Mouse (Mus musculus): Measurements from ENCODE around the gene Gaa. TPM values are rescaled to one million over a fixed set of nuclear protein-coding genes. Genes with fewer than 3 reads are reported as not detected.
"Not testable (repeated sequence)": the region's sequence is repeated elsewhere in the genome, so short reads cannot be mapped to it uniquely, and the experiment has no call there.

Gene Gaa
- polyA plus RNA-seq, 1 experiment from 2014 or later: 29.0 TPM

DNA sequence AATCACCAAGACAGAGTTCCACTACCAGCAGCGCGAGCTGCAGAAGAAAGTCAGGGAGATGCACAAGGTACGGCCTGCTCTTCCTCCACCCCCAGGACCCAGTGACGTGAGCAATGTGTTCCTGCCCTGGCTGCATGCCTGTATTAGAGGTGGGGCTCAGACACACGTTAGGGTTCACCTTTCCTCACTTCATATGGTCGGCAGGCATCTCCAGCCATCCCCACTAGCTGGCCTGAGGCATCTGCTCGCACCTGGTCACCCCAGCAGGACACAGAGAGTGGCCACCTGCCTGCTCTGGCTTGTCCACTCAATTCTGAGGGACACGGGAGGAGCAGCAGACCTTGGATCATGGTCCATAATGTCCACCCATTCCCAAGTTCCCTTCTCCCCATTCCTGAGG lies 7.7 kb upstream of the Gaa start:
- 90% methylated on average over 8 of the region's 8 CpGs for WGBS (ENCODE audit: insufficient replicate concordance)
- H3K4me1 ChIP-seq (ENCODE audit: insufficient read depth): peaks cover 2% of the 10 kb centered on the region; the same call in 1 of the 2 replicates
- no peak overlapping the region for H3K4me3 ChIP-seq (ENCODE audit: low read depth, low read length)
- no peaks in the 10 kb centered on the region for H3K36me3 ChIP-seq (replicated peaks; ENCODE audit: insufficient read depth, low read length)
- H3K27ac ChIP-seq (ENCODE audit: low read depth): no peak overlapping the region
- no peaks in the 10 kb centered on the region for H3K27me3 ChIP-seq (ENCODE audit: insufficient read depth, low read length)
- no peak for DNase-seq
- H3K9ac ChIP-seq (replicated peaks): no peak overlapping the region
- H3K4me2 ChIP-seq (ENCODE audit: low read depth, low read length): no peak overlapping the region
- no peak for ATAC-seq
- TF ChIP-seq EP300 (IDR thresholded peaks at IDR 0.05; ENCODE audit: low read depth) (no peak), CTCF (IDR thresholded peaks at IDR 0.05; ENCODE audit: low read depth) (no peak)
- no peaks in the 10 kb centered on the region for H3K9me3 ChIP-seq (ENCODE audit: low read length)

DNA sequence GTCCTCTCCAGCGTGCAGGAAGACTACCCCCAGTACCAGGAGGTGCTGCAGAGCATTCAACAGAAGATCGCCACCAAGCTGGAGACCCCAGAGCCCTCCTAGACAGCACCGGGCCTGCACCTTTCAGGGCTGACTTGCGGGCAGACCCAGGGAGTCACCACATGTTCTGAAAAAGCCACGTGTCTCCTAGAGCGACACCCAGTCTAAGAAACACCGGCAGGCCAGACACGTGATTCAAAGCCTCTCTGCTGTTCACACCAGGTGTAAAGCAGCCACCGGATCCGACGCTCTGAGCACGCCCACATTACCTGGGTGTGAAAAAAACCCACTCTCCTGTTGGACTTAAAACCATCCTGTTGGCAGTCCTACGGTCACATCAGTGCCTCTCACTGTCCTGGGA lies 3.3 kb upstream of the Gaa start:
- H3K9ac ChIP-seq (replicated peaks): no peak overlapping the region
- no peaks in the 10 kb centered on the region for H3K9me3 ChIP-seq (ENCODE audit: low read length)
- WGBS (ENCODE audit: insufficient replicate concordance): 83% methylated on average over 13 of the region's 13 CpGs

DNA sequence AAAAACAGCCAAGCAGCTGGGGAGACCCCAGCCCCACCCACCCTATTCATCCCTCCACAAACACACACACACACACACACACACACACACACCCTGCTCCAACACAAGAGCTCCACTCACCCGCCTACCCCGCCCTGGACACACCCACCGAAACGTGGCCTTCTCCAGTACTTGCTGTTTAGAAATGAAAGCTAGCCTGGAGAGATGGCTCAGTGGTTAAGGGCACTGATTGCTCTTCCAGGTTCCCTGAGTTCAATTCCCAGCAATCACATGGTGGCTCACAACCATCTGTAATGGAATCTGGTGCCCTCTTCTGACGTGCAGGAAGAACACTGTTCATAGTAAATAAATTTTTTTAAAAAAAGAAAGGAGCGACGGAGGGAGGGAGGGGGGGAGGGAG lies 1.9 kb upstream of the Gaa start:
- ATAC-seq (no peak), DNase-seq (no peak)
- H3K9me3 ChIP-seq (ENCODE audit: low read length): no peaks in the 10 kb centered on the region
- no peak overlapping the region for H3K4me2 ChIP-seq (ENCODE audit: low read depth, low read length)
- TF ChIP-seq CTCF (IDR thresholded peaks at IDR 0.05; ENCODE audit: low read depth): no peak
- no peak overlapping the region for H3K27ac ChIP-seq (ENCODE audit: low read depth)
- no peaks in the 10 kb centered on the region; the same call in 1 of the 2 replicates for H3K36me3 ChIP-seq (replicated peaks; ENCODE audit: insufficient read depth, low read length)
- 64% methylated on average over 7 of the region's 7 CpGs for WGBS (ENCODE audit: insufficient replicate concordance)
- H3K9ac ChIP-seq (replicated peaks): no peak overlapping the region
- H3K4me1 ChIP-seq (ENCODE audit: insufficient read depth): peaks cover 8% of the 10 kb centered on the region; the same call in 1 of the 2 replicates
- H3K4me3 ChIP-seq (ENCODE audit: low read depth, low read length): no peak overlapping the region
- no peaks in the 10 kb centered on the region for H3K27me3 ChIP-seq (ENCODE audit: insufficient read depth, low read length)

More for the DNA sequence above, 3.3 kb upstream of the Gaa start:
- TF ChIP-seq CTCF (IDR thresholded peaks at IDR 0.05; ENCODE audit: low read depth): no peak
- TF ChIP-seq EP300 (IDR thresholded peaks at IDR 0.05; ENCODE audit: low read depth): no peak
- DNase-seq (no peak), ATAC-seq (no peak)
- no peak overlapping the region for H3K4me3 ChIP-seq (ENCODE audit: low read depth, low read length)
- no peaks in the 10 kb centered on the region for H3K36me3 ChIP-seq (replicated peaks; ENCODE audit: insufficient read depth, low read length)
- H3K27me3 ChIP-seq (ENCODE audit: insufficient read depth, low read length): no peaks in the 10 kb centered on the region
- no peak overlapping the region for H3K4me2 ChIP-seq (ENCODE audit: low read depth, low read length)
- H3K27ac ChIP-seq (ENCODE audit: low read depth): no peak overlapping the region
- H3K4me1 ChIP-seq (ENCODE audit: insufficient read depth): peaks cover 8% of the 10 kb centered on the region; the same call in 1 of the 2 replicates

DNA sequence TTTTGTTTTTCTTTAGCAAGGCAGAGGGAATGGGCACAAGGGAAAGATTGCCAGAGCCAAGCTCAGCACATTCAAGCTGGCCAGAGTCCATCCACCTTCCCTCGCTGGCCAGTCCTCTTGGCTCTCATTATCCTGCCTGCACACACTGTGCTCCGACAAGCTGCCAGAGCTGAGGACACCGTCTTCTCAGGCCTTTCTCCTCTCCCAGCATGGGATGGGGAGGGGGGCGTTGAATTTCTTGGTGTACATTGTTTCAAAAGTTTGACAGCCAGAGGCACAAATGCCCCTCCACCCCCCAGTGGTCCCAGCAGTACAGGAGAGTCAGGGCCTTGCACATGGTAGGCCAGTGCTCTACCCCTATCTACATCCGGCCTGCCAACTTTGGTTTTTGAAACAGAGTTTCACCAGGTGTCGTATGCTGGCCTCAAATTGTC lies 429 bp upstream of the Gaa start:
- Histone ChIP-seq H3K4me2 (ENCODE audit: low read depth, low read length) (peak overlapping the region; percentile 92), H3K4me1 (ENCODE audit: insufficient read depth) (peaks cover 8% of the 10 kb centered on the region; the same call in 1 of the 2 replicates), H3K4me3 (ENCODE audit: low read depth, low read length) (no peak overlapping the region), H3K27me3 (ENCODE audit: insufficient read depth, low read length) (no peaks in the 10 kb centered on the region), H3K9ac (replicated peaks) (no peak overlapping the region), H3K9me3 (ENCODE audit: low read length) (no peaks in the 10 kb centered on the region), H3K27ac (ENCODE audit: low read depth) (no peak overlapping the region), H3K36me3 (replicated peaks; ENCODE audit: insufficient read depth, low read length) (no peaks in the 10 kb centered on the region; the same call in 1 of the 2 replicates)
- DNase-seq (no peak), ATAC-seq (peak; percentile 4; the same call in 1 of the 2 replicates)
- TF ChIP-seq EP300 (IDR thresholded peaks at IDR 0.05; ENCODE audit: low read depth) (no peak), CTCF (IDR thresholded peaks at IDR 0.05; ENCODE audit: low read depth) (no peak)
- 48% methylated on average over 6 of the region's 6 CpGs for WGBS (ENCODE audit: insufficient replicate concordance)

DNA sequence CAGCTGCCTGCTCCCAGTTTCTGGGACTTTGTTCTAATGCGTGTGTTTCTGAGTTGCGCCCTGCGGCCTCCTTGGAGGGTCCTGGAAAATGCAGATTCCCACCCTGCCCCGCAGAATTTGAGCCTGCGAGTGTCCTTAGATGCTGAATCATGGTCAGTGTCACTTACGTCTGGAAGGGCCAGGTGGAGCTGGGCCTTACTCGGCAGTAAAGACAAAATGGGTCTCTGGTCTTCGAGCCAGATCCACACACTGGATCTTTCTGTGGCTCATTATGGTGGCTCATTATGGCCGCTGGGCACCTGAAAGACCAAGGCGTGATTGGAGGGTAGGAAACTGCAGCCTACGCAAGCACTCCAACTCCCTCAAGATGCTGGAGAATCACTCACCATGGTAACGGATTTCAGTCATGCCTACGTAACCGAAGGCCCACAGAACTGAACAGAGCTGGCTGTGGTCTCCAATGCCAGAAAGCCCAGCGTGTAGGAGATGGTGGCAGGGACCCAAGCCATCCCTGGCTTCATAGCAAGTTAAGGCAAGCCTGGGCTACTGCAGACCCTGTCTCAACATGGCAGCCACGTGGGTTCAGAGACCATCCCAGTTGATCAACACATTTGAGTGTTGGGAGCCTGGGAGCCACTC lies 989 bp downstream of the Gaa start:
- TF ChIP-seq CTCF (IDR thresholded peaks at IDR 0.05; ENCODE audit: low read depth) (no peak), EP300 (IDR thresholded peaks at IDR 0.05; ENCODE audit: low read depth) (no peak)
- DNase-seq (no peak), ATAC-seq (no peak)
- Histone ChIP-seq H3K9me3 (ENCODE audit: low read length) (no peaks in the 10 kb centered on the region), H3K4me3 (ENCODE audit: low read depth, low read length) (peak overlapping the region; percentile 65), H3K27ac (ENCODE audit: low read depth) (peak overlapping the region; percentile 82; the same call in 1 of the 2 replicates), H3K4me1 (ENCODE audit: insufficient read depth) (peaks cover 8% of the 10 kb centered on the region; the same call in 1 of the 2 replicates), H3K36me3 (replicated peaks; ENCODE audit: insufficient read depth, low read length) (no peaks in the 10 kb centered on the region; the same call in 1 of the 2 replicates), H3K4me2 (ENCODE audit: low read depth, low read length) (peak overlapping the region; percentile 92), H3K9ac (replicated peaks) (peak overlapping the region; percentile 67; the same call in 1 of the 2 replicates), H3K27me3 (ENCODE audit: insufficient read depth, low read length) (no peaks in the 10 kb centered on the region)
- 72% methylated on average over 16 of the region's 16 CpGs for WGBS (ENCODE audit: insufficient replicate concordance)

DNA sequence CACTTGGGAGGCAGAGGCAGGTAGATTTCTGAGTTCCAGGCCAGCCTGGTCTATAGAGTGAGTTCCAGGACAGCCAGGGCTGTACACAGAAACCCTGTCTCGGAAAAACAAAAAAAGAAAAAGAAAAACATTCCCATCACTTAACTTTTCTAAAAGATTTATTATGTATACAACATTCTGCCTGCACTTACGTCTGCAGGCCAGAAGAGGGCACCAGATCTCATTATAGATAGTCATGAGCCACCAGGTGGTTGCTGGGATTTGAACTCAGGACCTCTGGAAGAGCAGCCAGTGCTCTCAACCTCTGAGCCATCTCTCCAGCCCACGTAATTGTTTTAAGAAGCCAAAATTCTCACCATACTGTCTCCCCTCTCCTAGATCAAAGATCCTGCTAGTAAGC lies 4.8 kb downstream of the Gaa start:
- not testable (repeated sequence) for DNase-seq; H3K36me3 ChIP-seq (replicated peaks; ENCODE audit: insufficient read depth, low read length); H3K4me2 ChIP-seq (ENCODE audit: low read depth, low read length); ATAC-seq; H3K9me3 ChIP-seq (ENCODE audit: low read length); H3K27ac ChIP-seq (ENCODE audit: low read depth); H3K9ac ChIP-seq (replicated peaks); H3K27me3 ChIP-seq (ENCODE audit: insufficient read depth, low read length); H3K4me3 ChIP-seq (ENCODE audit: low read depth, low read length); H3K4me1 ChIP-seq (ENCODE audit: insufficient read depth)
- 81% methylated on average over 3 of the region's 3 CpGs for WGBS (ENCODE audit: insufficient replicate concordance)
- peak; percentile 61 for TF ChIP-seq CTCF (IDR thresholded peaks at IDR 0.05; ENCODE audit: low read depth)

All from liver, postnatal 0 days (tissue).